Mouse (Mus musculus) lung, adult 2 months (tissue): ENCODE measurements around the gene Gm20388.

Source experiments
- CTCF ChIP-seq: fragments of 200-500 bp; IDR thresholded peaks from 2 replicates; pipeline ENCODE4 v1.5.1; 2011; ENCODE audit warnings: mild to moderate bottlenecking, low read length, control low read depth; ENCODE audit not compliant: insufficient read depth
- POLR2A ChIP-seq: fragments of 200-500 bp; IDR thresholded peaks from 2 replicates; pipeline ENCODE4 v1.6.1; 2011; ENCODE audit warnings: low read depth, mild to moderate bottlenecking, control low read depth, low read length, borderline replicate concordance; ENCODE audit errors: extremely low read depth

DNA sequence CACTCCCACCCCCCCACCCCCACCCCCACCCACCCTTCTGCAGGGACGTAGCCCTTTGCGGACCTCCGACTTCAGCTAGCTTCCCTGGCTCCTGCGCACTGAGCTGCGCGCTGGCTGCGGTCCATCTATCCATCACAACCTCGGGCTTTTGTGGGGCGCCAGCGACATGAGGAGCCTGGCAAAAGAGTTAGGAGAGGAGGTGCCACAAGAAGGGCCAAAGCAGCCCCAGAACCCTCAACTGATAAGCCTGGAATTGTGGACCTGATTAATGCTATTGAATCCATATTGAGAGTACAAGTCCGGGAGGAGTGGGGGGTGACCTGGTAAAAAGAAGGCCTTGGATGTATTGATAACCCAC is 3604.9 kb downstream of the Gm20388 start:
- no peak for TF ChIP-seq CTCF
- TF ChIP-seq POLR2A: no peak
